Mouse (Mus musculus): Measurements from ENCODE around the gene Hoxc12. TPM values are rescaled to one million over a fixed set of nuclear protein-coding genes. Genes with fewer than 3 reads are reported as not detected.

The Hoxc12 gene
- polyA plus RNA-seq, 1 experiment from 2014 or later, result not detected

DNA sequence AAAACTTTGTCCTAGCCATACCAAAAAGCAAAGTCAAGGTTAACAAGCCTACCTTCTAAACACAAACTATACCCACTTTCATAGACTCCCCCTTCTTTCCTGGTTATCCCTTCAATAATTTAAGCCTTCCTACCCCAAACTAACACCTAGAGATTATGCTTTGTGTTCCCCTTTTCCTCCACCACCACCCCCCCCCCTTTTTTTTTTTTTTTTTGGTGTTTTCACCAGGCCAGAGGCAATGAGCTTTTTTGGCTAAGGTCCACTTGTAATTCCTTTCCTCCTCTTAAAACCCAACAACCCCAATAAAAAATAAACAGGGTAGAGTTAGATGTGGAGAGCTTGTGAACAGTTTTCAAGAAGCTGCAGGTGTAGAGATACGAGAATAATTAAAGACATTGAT lies 32.7 kb downstream of the Hoxc12 start:
- H3K9me3 ChIP-seq (ENCODE audit: control insufficient read depth, low read length), result no peaks in the 10 kb centered on the region
- no peaks in the 10 kb centered on the region for H3K36me3 ChIP-seq (ENCODE audit: control insufficient read depth, insufficient read depth)
- H3K9ac ChIP-seq (replicated peaks; ENCODE audit: low read depth, low read length), result no peak overlapping the region
- no peak overlapping the region for H3K27ac ChIP-seq (ENCODE audit: low read length)
- 25% methylated on average over 1 of the region's 1 CpGs for WGBS
- no peaks in the 10 kb centered on the region; the same call in 1 of the 2 replicates for H3K4me1 ChIP-seq (replicated peaks; ENCODE audit: control insufficient read depth, insufficient read depth, low read length)
- no peak overlapping the region for H3K4me3 ChIP-seq (replicated peaks; ENCODE audit: low read length)
- peaks cover 96% of the 10 kb centered on the region for H3K27me3 ChIP-seq (replicated peaks; ENCODE audit: control insufficient read depth, insufficient read depth, low read length)
- no peak for ATAC-seq
- no peak overlapping the region for H3K4me2 ChIP-seq (ENCODE audit: low read length)

DNA sequence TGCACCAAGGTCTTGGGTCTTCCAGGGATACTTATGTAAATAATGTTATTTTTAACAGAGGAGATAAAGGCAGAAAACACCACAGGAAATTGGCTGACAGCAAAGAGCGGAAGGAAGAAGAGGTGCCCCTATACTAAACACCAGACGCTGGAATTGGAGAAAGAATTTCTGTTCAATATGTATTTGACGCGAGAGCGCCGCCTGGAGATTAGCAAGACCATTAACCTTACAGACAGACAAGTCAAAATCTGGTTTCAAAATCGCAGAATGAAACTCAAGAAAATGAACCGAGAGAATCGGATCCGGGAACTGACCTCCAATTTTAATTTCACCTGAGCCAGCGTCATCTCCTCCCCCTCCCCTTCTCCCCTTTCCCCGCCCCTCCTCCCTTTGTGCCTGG lies 34.2 kb downstream of the Hoxc12 start:
- no peak overlapping the region for H3K4me2 ChIP-seq (ENCODE audit: low read length)
- peaks cover 94% of the 10 kb centered on the region for H3K27me3 ChIP-seq (replicated peaks; ENCODE audit: control insufficient read depth, insufficient read depth, low read length)
- ATAC-seq, result no peak
- H3K9ac ChIP-seq (replicated peaks; ENCODE audit: low read depth, low read length), result no peak overlapping the region
- H3K4me1 ChIP-seq (replicated peaks; ENCODE audit: control insufficient read depth, insufficient read depth, low read length), result no peaks in the 10 kb centered on the region; the same call in 1 of the 2 replicates
- WGBS, result 1% methylated on average over 12 of the region's 12 CpGs
- no peaks in the 10 kb centered on the region for H3K9me3 ChIP-seq (ENCODE audit: control insufficient read depth, low read length)
- H3K36me3 ChIP-seq (ENCODE audit: control insufficient read depth, insufficient read depth), result no peaks in the 10 kb centered on the region
- no peak overlapping the region for H3K4me3 ChIP-seq (replicated peaks; ENCODE audit: low read length)
- H3K27ac ChIP-seq (ENCODE audit: low read length), result no peak overlapping the region

DNA sequence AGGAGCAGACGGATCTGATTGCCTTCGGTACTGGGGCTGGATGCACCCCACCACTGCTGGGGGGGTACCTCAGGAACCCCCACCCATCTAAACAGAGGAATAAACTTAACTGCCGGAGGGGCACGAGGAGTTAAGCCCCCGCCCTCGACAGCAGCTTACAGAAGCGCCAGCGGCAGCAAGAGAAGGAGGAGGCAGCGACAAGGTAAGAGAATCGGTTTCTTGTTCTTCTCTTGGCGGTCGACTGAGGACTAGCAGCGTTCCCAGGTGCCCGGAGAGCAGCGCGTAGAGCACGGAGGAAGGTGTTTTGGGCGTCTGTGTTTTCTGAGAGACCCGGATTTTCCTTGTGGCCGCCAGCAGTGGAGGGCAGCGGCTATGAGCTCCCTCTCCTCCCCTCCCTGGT lies 35.7 kb downstream of the Hoxc12 start:
- H3K27ac ChIP-seq (ENCODE audit: low read length), result no peak overlapping the region
- no peak for ATAC-seq
- H3K4me3 ChIP-seq (replicated peaks; ENCODE audit: low read length), result no peak overlapping the region
- no peaks in the 10 kb centered on the region for H3K9me3 ChIP-seq (ENCODE audit: control insufficient read depth, low read length)
- H3K27me3 ChIP-seq (replicated peaks; ENCODE audit: control insufficient read depth, insufficient read depth, low read length), result peaks cover 88% of the 10 kb centered on the region
- H3K4me1 ChIP-seq (replicated peaks; ENCODE audit: control insufficient read depth, insufficient read depth, low read length), result no peaks in the 10 kb centered on the region
- no peaks in the 10 kb centered on the region for H3K36me3 ChIP-seq (ENCODE audit: control insufficient read depth, insufficient read depth)
- H3K9ac ChIP-seq (replicated peaks; ENCODE audit: low read depth, low read length), result no peak overlapping the region
- no peak overlapping the region for H3K4me2 ChIP-seq (ENCODE audit: low read length)
- under 1% methylated on average over 21 of the region's 21 CpGs for WGBS

DNA sequence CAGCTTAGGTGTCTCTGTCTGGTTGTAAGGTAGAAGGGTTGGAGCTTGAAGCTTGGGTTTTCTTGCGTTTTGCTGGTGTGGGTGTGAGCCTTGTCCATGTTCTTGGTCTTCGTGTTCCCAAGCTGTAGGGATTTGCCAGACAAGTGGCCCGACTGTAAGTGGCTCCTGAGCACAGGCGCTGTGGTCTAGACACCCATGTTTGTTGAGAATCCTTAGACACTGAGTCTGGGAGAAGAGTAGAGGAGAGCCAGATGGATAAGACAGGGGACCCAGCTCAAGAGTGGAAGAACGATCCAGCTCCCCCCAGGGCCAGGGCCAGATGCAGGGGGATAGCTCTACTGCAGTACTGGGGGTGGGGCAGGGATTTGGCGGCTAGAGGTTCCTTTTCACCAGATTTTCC lies 36.2 kb downstream of the Hoxc12 start:
- no peak overlapping the region for H3K4me3 ChIP-seq (replicated peaks; ENCODE audit: low read length)
- no peak overlapping the region for H3K4me2 ChIP-seq (ENCODE audit: low read length)
- H3K27me3 ChIP-seq (replicated peaks; ENCODE audit: control insufficient read depth, insufficient read depth, low read length), result peaks cover 88% of the 10 kb centered on the region
- H3K9me3 ChIP-seq (ENCODE audit: control insufficient read depth, low read length), result no peaks in the 10 kb centered on the region
- no peak for ATAC-seq
- 1% methylated on average over 6 of the region's 6 CpGs for WGBS
- no peak overlapping the region for H3K9ac ChIP-seq (replicated peaks; ENCODE audit: low read depth, low read length)
- H3K27ac ChIP-seq (ENCODE audit: low read length), result no peak overlapping the region
- H3K4me1 ChIP-seq (replicated peaks; ENCODE audit: control insufficient read depth, insufficient read depth, low read length), result no peaks in the 10 kb centered on the region
- no peaks in the 10 kb centered on the region for H3K36me3 ChIP-seq (ENCODE audit: control insufficient read depth, insufficient read depth)

DNA sequence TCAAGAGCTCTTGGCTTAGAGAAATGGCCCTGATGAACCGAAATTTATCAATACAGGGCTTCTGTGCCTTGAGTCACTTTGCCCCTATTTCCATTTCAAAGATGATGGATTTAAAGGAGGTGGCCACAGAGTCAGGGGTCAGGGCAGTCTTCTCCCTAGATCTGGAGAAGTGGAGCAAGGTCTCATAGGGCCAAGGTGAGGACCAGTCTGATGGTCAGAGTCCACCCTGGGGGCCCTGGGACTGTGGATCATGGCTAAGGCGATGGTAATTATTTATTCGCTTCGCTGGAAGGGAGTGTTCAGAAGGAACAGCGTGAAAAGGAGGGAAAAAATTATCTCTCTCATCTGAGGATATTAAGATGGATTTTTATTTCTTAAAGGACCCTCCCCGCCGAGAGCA lies 38.5 kb downstream of the Hoxc12 start:
- no peak overlapping the region for H3K4me2 ChIP-seq (ENCODE audit: low read length)
- no peak overlapping the region for H3K9ac ChIP-seq (replicated peaks; ENCODE audit: low read depth, low read length)
- H3K27ac ChIP-seq (ENCODE audit: low read length), result no peak overlapping the region
- no peak for ATAC-seq
- H3K4me3 ChIP-seq (replicated peaks; ENCODE audit: low read length), result no peak overlapping the region
- H3K9me3 ChIP-seq (ENCODE audit: control insufficient read depth, low read length), result no peaks in the 10 kb centered on the region
- no peaks in the 10 kb centered on the region for H3K4me1 ChIP-seq (replicated peaks; ENCODE audit: control insufficient read depth, insufficient read depth, low read length)
- H3K36me3 ChIP-seq (ENCODE audit: control insufficient read depth, insufficient read depth), result no peaks in the 10 kb centered on the region
- 5% methylated on average over 7 of the region's 7 CpGs for WGBS
- H3K27me3 ChIP-seq (replicated peaks; ENCODE audit: control insufficient read depth, insufficient read depth, low read length), result peaks cover 90% of the 10 kb centered on the region

DNA sequence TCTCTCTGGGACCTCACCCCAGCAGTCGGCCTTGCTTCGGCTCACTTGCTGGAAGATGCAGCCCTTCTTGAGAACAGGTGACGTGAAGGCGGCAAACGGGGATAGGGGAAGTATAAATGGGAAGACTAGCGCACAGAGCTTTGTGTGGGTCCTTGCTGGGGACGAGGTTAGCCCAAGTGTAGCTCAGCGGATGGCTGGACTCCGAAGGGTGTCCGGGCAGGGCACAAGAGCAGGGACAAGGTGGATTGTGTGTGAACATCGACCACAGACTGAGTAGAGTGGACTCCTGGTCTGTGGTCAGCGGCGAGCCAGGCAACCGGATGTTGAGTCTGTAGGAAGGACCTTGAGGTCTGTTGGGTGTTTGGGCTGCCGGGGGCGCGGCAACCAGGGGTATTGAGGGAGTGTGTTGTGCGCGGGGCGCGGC lies 39.1 kb downstream of the Hoxc12 start:
- ATAC-seq, result no peak
- Histone ChIP-seq H3K4me3 (replicated peaks; ENCODE audit: low read length) (no peak overlapping the region), H3K9me3 (ENCODE audit: control insufficient read depth, low read length) (no peaks in the 10 kb centered on the region), H3K27me3 (replicated peaks; ENCODE audit: control insufficient read depth, insufficient read depth, low read length) (peaks cover 90% of the 10 kb centered on the region), H3K4me1 (replicated peaks; ENCODE audit: control insufficient read depth, insufficient read depth, low read length) (no peaks in the 10 kb centered on the region), H3K27ac (ENCODE audit: low read length) (no peak overlapping the region), H3K9ac (replicated peaks; ENCODE audit: low read depth, low read length) (no peak overlapping the region), H3K4me2 (ENCODE audit: low read length) (no peak overlapping the region), H3K36me3 (ENCODE audit: control insufficient read depth, insufficient read depth) (no peaks in the 10 kb centered on the region)
- WGBS, result under 1% methylated on average over 21 of the region's 21 CpGs

DNA sequence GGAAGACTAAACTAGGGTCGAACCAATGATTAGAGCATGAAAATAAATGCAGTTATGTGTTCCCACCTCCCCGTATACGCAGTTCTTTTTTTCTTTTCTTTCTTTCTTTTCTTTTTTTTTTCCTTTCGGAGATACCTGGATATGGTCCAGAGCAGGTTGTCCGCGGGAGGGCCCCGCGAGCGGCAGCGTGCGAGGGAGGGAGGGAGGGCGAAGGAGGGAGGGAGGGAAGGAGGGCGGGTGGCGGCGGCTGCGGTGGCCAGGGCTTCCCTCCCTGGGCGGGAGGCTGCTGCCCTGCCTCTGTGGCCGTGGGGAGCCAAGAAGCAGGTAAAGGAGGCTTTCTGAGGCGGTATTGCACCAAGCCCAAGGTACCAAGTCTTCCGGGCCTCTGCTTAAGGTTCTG lies 39.6 kb downstream of the Hoxc12 start, which contains the start of gene Hoxc9:
Gene Hoxc9, plus strand, starts transcription at position 269 of the 400 bp plus-strand sequence.
- WGBS, result 2% methylated on average over 12 of the region's 20 CpGs
- no peak within 1 kb of the TSS for H3K4me3 ChIP-seq (replicated peaks; ENCODE audit: low read length)
- peaks cover 89% of the 10 kb centered on the region for H3K27me3 ChIP-seq (replicated peaks; ENCODE audit: control insufficient read depth, insufficient read depth, low read length)
- no peak for ATAC-seq
- no peaks in the 10 kb centered on the region for H3K9me3 ChIP-seq (ENCODE audit: control insufficient read depth, low read length)
- H3K4me1 ChIP-seq (replicated peaks; ENCODE audit: control insufficient read depth, insufficient read depth, low read length), result no peaks in the 10 kb centered on the region
- no peak within 1 kb of the TSS for H3K9ac ChIP-seq (replicated peaks; ENCODE audit: low read depth, low read length)
- no peak within 1 kb of the TSS for H3K27ac ChIP-seq (ENCODE audit: low read length)
- H3K36me3 ChIP-seq (ENCODE audit: control insufficient read depth, insufficient read depth), result no peaks in the 10 kb centered on the region
- H3K4me2 ChIP-seq (ENCODE audit: low read length), result no peak within 1 kb of the TSS

DNA sequence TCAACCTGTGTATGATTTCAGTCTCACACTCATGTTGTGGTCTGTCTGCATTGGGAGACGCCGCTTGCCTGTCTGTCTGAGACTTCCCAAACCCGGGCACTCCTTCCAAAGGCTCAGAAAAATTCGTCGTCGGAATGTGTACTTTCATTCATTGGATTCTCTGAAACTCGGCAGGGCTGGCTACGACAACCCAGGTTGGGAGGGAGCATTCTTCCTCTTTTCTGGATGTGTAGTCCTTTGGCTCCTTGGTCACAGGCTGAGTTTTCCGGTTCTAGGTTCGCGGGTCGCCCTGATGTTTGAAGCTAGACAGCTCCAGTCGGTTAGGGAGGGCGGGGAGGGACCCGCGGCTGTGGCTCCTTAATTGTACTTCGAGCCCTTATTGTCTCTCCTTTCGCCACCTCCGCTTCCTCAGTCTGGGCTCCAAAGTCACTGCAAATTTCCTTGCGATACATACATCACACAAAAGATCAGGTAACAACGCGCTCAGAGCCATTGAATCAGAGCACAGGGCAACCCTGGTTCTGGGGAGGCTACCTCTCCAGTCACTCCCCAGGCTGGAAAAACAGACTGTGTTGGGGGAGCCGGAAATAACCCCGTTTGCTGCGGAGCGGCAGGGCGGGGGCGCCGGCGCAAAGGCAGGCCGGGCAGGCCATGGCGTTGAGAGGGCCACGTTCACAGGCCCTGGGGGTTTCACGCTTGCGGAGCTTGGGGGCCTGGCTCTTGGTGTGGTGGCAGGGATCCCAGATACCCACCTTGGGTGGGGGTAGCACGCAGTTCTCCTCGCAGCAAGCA lies 40.3 kb downstream of the Hoxc12 start:
- no peak for ATAC-seq
- WGBS, result under 1% methylated on average over 37 of the region's 37 CpGs
- H3K4me3 ChIP-seq (replicated peaks; ENCODE audit: low read length), result no peak overlapping the region
- H3K36me3 ChIP-seq (ENCODE audit: control insufficient read depth, insufficient read depth), result no peaks in the 10 kb centered on the region
- no peak overlapping the region for H3K27ac ChIP-seq (ENCODE audit: low read length)
- peaks cover 3% of the 10 kb centered on the region for H3K4me1 ChIP-seq (replicated peaks; ENCODE audit: control insufficient read depth, insufficient read depth, low read length)
- H3K9ac ChIP-seq (replicated peaks; ENCODE audit: low read depth, low read length), result no peak overlapping the region
- H3K27me3 ChIP-seq (replicated peaks; ENCODE audit: control insufficient read depth, insufficient read depth, low read length), result peaks cover 88% of the 10 kb centered on the region
- no peaks in the 10 kb centered on the region for H3K9me3 ChIP-seq (ENCODE audit: control insufficient read depth, low read length)
- H3K4me2 ChIP-seq (ENCODE audit: low read length), result no peak overlapping the region

DNA sequence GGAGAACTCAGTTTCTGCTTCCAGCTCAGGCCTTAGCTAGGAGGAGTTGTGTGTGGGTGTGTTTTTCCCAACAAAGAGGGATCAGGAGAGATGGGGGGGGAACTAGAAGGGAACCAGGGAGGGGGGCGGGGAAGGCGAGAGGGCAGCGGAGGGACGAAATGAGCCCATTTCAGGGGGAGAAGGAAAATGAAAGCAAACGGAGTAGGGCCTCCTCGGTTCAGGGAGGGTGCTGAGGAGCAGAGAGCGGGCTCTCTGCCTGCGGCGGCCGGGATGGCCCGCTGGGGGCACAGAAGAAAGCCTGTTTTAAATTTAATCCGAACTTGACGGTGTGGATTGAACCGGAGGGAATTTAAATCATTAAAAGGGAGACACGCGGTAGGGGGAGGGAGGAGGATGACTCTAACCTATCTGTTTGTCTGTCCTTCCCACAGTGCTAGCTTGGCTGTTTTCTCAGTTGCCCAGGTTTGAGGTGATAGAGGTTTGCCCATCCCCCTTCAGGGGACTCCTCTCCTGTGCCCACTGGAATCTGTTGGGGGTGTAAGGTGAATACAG lies 40.9 kb downstream of the Hoxc12 start:
- Histone ChIP-seq H3K9ac (replicated peaks; ENCODE audit: low read depth, low read length) (no peak overlapping the region), H3K4me2 (ENCODE audit: low read length) (no peak overlapping the region), H3K9me3 (ENCODE audit: control insufficient read depth, low read length) (no peaks in the 10 kb centered on the region), H3K27me3 (replicated peaks; ENCODE audit: control insufficient read depth, insufficient read depth, low read length) (peaks cover 86% of the 10 kb centered on the region), H3K4me1 (replicated peaks; ENCODE audit: control insufficient read depth, insufficient read depth, low read length) (peaks cover 6% of the 10 kb centered on the region), H3K4me3 (replicated peaks; ENCODE audit: low read length) (no peak overlapping the region), H3K36me3 (ENCODE audit: control insufficient read depth, insufficient read depth) (no peaks in the 10 kb centered on the region), H3K27ac (ENCODE audit: low read length) (no peak overlapping the region)
- 2% methylated on average over 16 of the region's 16 CpGs for WGBS
- no peak for ATAC-seq

All from forebrain, embryonic 16.5 days (tissue).